Mouse (Mus musculus): ENCODE data around the gene Zfand3.

Gene Zfand3

DNA sequence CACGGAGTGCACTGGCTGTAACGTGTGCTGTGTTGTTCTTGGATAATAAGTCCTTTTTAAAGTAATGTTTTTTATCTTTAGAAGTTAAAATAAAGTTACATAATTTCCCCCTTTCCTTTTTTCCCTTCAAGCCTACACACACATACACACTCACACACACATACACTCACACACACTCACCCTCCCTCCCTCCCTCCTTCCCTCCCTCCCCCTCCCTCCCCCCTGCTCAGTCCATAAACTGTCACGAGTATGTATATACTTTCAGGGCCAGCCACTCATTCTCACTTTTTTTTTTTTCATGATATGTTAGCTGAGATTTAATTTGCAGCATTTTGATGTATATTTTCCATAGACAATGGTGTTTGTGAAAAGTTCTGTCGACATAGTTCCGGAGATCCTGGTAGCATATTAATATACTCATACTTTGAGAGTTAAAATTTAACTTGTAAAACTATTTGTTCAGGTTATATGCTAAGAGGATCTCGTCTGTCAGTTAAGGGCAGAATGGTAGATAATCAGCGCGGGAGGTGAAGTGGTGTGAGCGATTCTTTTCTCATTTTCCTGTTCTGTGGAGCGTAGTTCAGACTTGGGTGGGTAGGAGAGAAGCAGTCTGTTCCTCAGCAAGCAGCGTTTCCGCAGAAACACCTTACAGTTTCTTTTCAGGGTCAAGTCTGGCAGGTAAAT, 14.5 kb downstream of the Zfand3 start:
- 0 out of 2 replicates have a peak, but pooled peaks cover under 1% of the 10 kb centered on the region for H3K36me3 ChIP-seq (ENCODE audit: control insufficient read depth, insufficient read depth, low read length, poor library complexity, severe bottlenecking)
- no peak for DNase-seq (ENCODE audit: low read depth, low spot score)
- no peaks in the 10 kb centered on the region for H3K27me3 ChIP-seq (ENCODE audit: control insufficient read depth, insufficient read depth, low read length, poor library complexity, severe bottlenecking)

DNA sequence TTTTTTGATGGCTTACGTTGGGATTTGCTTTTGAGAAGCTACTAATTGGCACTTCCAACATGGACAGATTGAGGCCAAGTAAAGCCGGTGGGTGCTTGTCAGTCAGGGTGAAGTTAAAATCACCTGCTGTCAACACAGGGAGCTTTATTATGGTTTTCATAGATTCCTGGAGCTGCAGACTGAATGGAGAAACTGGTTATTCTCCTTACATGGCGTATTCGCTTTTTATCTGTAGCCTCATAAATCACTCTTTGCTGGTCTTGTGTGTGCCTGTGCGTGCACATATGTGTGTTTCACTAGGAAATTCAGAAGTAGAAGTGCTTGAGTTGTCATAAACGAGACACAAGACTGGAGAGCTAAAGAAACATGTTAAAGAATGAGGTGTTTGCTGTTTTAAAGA, 15.4 kb downstream of the Zfand3 start:
- H3K36me3 ChIP-seq (ENCODE audit: control insufficient read depth, insufficient read depth, low read length, poor library complexity, severe bottlenecking): no peaks in the 10 kb centered on the region
- no peak for DNase-seq (ENCODE audit: low read depth, low spot score)
- H3K27me3 ChIP-seq (ENCODE audit: control insufficient read depth, insufficient read depth, low read length, poor library complexity, severe bottlenecking): no peaks in the 10 kb centered on the region

GRCm38 (mm10) chr17:30024651-30025050, 20.1 kb downstream of the Zfand3 start:
- Histone ChIP-seq H3K27me3 (ENCODE audit: control insufficient read depth, insufficient read depth, low read length, poor library complexity, severe bottlenecking) (no peaks in the 10 kb centered on the region), H3K36me3 (ENCODE audit: control insufficient read depth, insufficient read depth, low read length, poor library complexity, severe bottlenecking) (no peaks in the 10 kb centered on the region)
- DNase-seq (ENCODE audit: low read depth, low spot score): peak; percentile 74

- Histone ChIP-seq H3K36me3 (ENCODE audit: control insufficient read depth, insufficient read depth, low read length, poor library complexity, severe bottlenecking) (no peaks in the 10 kb centered on the region), H3K27me3 (ENCODE audit: control insufficient read depth, insufficient read depth, low read length, poor library complexity, severe bottlenecking) (no peaks in the 10 kb centered on the region)
- DNase-seq (ENCODE audit: low read depth, low spot score): no peak
These were observed 22.1 kb downstream of the Zfand3 start for GRCm38 (mm10) chr17:30026617-30027016.

DNA sequence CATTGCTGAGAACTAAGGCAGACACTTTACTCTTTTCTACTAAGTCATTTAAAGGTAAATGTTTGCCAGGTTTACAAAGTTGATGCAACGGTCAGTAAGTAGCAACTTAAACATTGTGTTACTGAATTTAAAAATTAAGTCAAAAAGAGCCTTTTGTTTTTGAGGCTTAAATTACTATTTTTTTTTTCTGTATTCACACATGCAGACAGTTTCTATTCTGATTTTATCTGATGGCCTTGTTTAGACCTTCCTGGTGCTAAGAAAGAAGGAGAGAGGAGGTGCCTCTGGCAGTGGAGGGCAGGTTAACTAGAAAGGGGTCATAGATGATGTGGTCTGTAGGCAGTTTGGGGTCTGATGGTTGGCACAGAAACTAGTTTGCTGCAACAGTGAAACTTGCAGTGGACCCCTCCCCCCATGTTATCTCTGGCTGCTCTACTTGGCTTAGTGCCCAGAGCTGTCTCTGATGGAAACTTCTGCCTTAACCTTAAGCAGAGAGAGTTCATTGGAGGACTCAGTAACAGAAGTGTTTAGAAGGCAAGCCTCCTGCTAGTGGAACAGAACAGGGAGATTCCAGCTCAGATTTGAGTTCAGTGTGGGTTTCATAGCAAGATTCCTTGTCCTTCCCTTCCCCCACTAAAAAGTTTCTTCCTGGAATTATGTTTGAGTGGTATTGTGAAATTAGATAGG, 23.0 kb downstream of the Zfand3 start:
- DNase-seq (ENCODE audit: low read depth, low spot score): peak; percentile 61
- H3K36me3 ChIP-seq (ENCODE audit: control insufficient read depth, insufficient read depth, low read length, poor library complexity, severe bottlenecking): no peaks in the 10 kb centered on the region
- no peaks in the 10 kb centered on the region for H3K27me3 ChIP-seq (ENCODE audit: control insufficient read depth, insufficient read depth, low read length, poor library complexity, severe bottlenecking)

GRCm38 (mm10) chr17:30029633-30030226, 25.2 kb downstream of the Zfand3 start:
- no peaks in the 10 kb centered on the region for H3K36me3 ChIP-seq (ENCODE audit: control insufficient read depth, insufficient read depth, low read length, poor library complexity, severe bottlenecking)
- DNase-seq (ENCODE audit: low read depth, low spot score): no peak
- no peaks in the 10 kb centered on the region for H3K27me3 ChIP-seq (ENCODE audit: control insufficient read depth, insufficient read depth, low read length, poor library complexity, severe bottlenecking)

DNA sequence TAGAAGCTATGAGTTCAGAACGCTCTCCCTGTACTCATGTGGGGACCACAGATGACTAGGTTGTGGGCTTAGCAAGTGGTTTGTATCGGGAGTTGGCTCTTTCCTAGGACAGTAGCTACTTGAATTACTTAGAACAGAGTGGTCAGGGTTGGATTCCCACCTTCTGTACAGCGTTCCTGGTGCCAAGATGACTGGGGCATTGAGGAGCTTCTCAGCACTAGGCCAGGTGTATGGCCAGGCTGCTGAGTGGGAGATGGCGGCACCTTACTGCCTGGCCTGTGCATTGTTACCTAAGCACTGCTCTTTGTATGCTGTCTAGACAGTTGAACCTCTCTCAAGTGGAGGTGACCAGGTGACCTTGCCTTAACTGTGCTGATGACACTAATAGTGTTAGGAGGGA, 28.3 kb downstream of the Zfand3 start:
- DNase-seq (ENCODE audit: low read depth, low spot score): no peak
- H3K36me3 ChIP-seq (ENCODE audit: control insufficient read depth, insufficient read depth, low read length, poor library complexity, severe bottlenecking): no peaks in the 10 kb centered on the region
- no peaks in the 10 kb centered on the region for H3K27me3 ChIP-seq (ENCODE audit: control insufficient read depth, insufficient read depth, low read length, poor library complexity, severe bottlenecking)

- Histone ChIP-seq H3K27me3 (ENCODE audit: control insufficient read depth, insufficient read depth, low read length, poor library complexity, severe bottlenecking) (no peaks in the 10 kb centered on the region), H3K36me3 (ENCODE audit: control insufficient read depth, insufficient read depth, low read length, poor library complexity, severe bottlenecking) (no peaks in the 10 kb centered on the region)
- no peak for DNase-seq (ENCODE audit: low read depth, low spot score)
These were observed 29.5 kb downstream of the Zfand3 start for GRCm38 (mm10) chr17:30033991-30034390.

DNA sequence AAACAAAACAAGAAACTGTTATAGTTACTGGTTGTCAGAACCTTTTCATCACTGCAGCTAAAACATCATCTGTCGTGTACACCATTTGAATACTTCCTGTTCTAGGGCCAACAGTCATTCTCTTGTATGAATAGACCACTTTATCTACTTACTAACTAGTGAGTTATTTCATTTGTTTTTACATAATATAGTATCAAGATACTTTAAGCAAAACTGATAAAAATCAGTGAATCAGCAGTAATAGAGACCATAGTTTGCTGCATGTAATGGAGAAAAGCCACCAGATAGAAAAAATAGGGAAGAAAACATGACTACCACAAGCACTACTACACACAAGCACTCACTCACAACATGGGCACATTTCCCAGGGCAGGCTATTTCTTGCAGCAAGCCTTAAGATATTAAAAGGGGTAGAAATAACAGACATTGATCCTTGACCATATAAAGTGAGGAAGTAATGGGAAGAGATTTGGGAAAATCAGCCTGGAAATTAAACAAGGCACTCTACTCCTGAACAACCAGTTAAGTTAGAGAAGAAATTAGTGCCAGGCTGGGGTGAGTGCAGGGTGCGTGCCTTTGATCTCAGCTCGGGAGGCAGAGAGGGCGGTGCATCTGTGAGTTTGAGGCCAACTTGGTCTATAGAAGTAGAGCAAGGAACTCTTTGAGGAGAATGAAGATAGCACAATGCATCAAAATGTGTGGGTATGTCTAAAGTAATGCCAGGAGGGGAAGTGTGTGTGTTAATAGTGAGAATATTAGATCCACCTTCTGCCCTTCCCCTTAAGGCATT, 30.9 kb downstream of the Zfand3 start:
- no peak for DNase-seq (ENCODE audit: low read depth, low spot score)
- H3K27me3 ChIP-seq (ENCODE audit: control insufficient read depth, insufficient read depth, low read length, poor library complexity, severe bottlenecking): no peaks in the 10 kb centered on the region
- no peaks in the 10 kb centered on the region for H3K36me3 ChIP-seq (ENCODE audit: control insufficient read depth, insufficient read depth, low read length, poor library complexity, severe bottlenecking)

DNA sequence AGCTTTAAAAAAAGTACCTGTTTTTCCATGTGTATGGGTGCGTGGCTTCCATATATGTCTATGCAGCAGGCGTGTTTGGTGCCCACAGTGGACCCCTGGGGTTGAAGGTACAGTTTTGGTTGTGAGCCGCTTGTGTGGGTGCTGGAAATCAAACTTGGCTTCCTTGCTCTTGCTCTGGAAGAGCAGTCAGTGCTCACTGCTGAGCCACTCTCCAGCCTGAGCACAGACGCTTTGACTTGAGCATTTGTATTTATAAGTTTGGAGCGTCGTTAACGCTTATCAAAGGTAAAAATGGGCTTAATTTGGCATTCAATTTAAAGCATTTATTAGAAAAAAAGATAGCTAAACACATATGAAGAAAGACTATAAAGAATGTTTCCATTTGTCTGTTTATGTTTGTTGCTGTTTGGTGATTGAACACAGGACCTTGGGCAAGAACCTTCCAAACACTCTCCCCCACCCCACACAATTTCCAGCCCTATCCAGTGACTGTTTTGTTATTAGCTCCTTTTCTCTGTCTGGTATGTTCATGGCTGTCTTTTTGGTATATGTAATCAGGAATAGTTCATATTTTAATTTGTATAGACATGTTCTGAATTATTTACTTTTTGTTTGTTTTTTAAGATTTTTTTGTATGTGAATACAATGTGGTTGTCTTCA, 38.8 kb downstream of the Zfand3 start:
- H3K27me3 ChIP-seq (ENCODE audit: control insufficient read depth, insufficient read depth, low read length, poor library complexity, severe bottlenecking): no peaks in the 10 kb centered on the region
- H3K36me3 ChIP-seq (ENCODE audit: control insufficient read depth, insufficient read depth, low read length, poor library complexity, severe bottlenecking): no peaks in the 10 kb centered on the region
- DNase-seq (ENCODE audit: low read depth, low spot score): no peak

DNA sequence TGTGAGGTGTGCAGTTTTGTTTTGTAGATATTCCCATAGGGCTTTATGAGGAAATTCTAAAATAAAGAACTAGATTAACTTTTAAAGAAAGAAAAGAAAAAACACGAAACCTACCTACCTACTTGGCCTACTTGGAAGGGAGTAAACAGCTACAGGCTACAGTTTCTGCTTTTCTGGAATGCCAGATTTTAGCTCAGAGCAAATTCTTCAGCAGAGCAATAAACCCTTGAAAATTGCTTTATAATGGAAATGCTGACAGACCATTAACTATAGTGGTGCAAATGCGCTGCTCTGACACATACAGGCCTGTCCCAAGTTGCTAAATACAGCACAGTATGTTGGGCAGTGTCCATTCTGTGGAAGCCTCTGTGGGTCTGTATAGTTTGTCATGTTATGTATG, 40.6 kb downstream of the Zfand3 start:
- Histone ChIP-seq H3K36me3 (ENCODE audit: control insufficient read depth, insufficient read depth, low read length, poor library complexity, severe bottlenecking) (no peaks in the 10 kb centered on the region), H3K27me3 (ENCODE audit: control insufficient read depth, insufficient read depth, low read length, poor library complexity, severe bottlenecking) (no peaks in the 10 kb centered on the region)
- no peak for DNase-seq (ENCODE audit: low read depth, low spot score)

GRCm38 (mm10) chr17:30046654-30047053, 42.1 kb downstream of the Zfand3 start:
- Histone ChIP-seq H3K27me3 (ENCODE audit: control insufficient read depth, insufficient read depth, low read length, poor library complexity, severe bottlenecking) (no peaks in the 10 kb centered on the region), H3K36me3 (ENCODE audit: control insufficient read depth, insufficient read depth, low read length, poor library complexity, severe bottlenecking) (no peaks in the 10 kb centered on the region)
- no peak for DNase-seq (ENCODE audit: low read depth, low spot score)

- H3K27me3 ChIP-seq (ENCODE audit: control insufficient read depth, insufficient read depth, low read length, poor library complexity, severe bottlenecking): no peaks in the 10 kb centered on the region
- H3K36me3 ChIP-seq (ENCODE audit: control insufficient read depth, insufficient read depth, low read length, poor library complexity, severe bottlenecking): no peaks in the 10 kb centered on the region
- no peak for DNase-seq (ENCODE audit: low read depth, low spot score)
These were observed 47.2 kb downstream of the Zfand3 start for GRCm38 (mm10) chr17:30051523-30052346.

- DNase-seq (ENCODE audit: low read depth, low spot score): no peak
These were observed 47.8 kb downstream of the Zfand3 start for GRCm38 (mm10) chr17:30052347-30052742.

More at GRCm38 (mm10) chr17:30052347-30052742, 47.8 kb downstream of the Zfand3 start:
- H3K27me3 ChIP-seq (ENCODE audit: control insufficient read depth, insufficient read depth, low read length, poor library complexity, severe bottlenecking): no peaks in the 10 kb centered on the region
- no peaks in the 10 kb centered on the region for H3K36me3 ChIP-seq (ENCODE audit: control insufficient read depth, insufficient read depth, low read length, poor library complexity, severe bottlenecking)
